Mouse (Mus musculus): ENCODE data around the gene Slc6a1. TPM values are rescaled to one million over a fixed set of nuclear protein-coding genes. Genes with fewer than 3 reads are reported as not detected.
A peak's percentile ranks its signal among the peaks of the same experiment; 100 is the strongest.

The Slc6a1 gene
- total and polyA plus RNA-seq, 3 experiments, result 0.04 TPM; not detected in 2

DNA sequence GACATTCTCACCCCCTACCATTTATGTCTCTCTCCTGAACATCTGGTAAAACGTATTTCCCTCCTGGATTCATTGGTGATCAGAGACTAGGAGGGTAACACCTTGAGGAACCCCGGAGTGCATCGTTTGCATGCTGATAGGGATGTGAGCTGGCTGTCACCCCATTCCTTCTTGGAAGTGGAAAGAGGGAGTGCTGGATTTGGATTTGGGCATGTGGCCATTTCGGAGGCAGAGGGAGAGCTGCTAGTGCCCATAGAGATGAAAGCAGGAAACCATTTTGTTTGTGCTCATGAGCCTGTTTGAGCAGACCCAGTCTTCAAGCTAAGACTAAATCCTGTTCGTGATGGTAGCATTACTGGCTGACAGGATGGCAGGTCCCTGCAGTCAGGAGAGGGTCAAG, 9.0 kb downstream of the Slc6a1 start:
- Histone ChIP-seq H3K9me3 (replicated peaks; ENCODE audit: low read length) (no peaks in the 10 kb centered on the region), H3K4me3 (replicated peaks in 1 of 3; ENCODE audit: low read depth in 2 of 3, low read length in 2 of 3, poor library complexity in 1 of 3) (no peak overlapping the region), H3K9ac (ENCODE audit: insufficient read depth, low read depth) (no peak overlapping the region), H3K4me2 (ENCODE audit: insufficient read depth, low read depth, poor library complexity, severe bottlenecking) (no peak overlapping the region), H3K27me3 (replicated peaks) (peaks cover 86% of the 10 kb centered on the region), H3K79me2 (replicated peaks; ENCODE audit: control insufficient read depth, extremely low read depth, insufficient read depth, poor library complexity, severe bottlenecking) (no peaks in the 10 kb centered on the region), H3K36me3 (replicated peaks in 1 of 2; ENCODE audit: control insufficient read depth in 1 of 2, insufficient read depth in 1 of 2, low read length in 1 of 2) (no peaks in the 10 kb centered on the region), H3K4me1 (ENCODE audit: control insufficient read depth in 1 of 2, insufficient read depth in 2 of 2) (peaks cover 0 to 10% of the 10 kb centered on the region in 2 experiments; a peak in 1 of 4 replicates), H3K27ac (ENCODE audit: insufficient read depth, low read depth) (no peak overlapping the region)
- TF ChIP-seq POLR2AphosphoS2 (IDR thresholded peaks at IDR 0.05; ENCODE audit: low read depth, low read length) (no peak), E2F4 (IDR thresholded peaks at IDR 0.05; ENCODE audit: insufficient replicate concordance, low read depth, low read length) (no peak), CHD2 (IDR thresholded peaks at IDR 0.05; ENCODE audit: low read length) (no peak), CHD1 (IDR thresholded peaks at IDR 0.05; ENCODE audit: low read depth, low read length) (no peak), RAD21 (IDR thresholded peaks at IDR 0.05; ENCODE audit: low read depth, low read length) (no peak), EP300 (IDR thresholded peaks at IDR 0.05; ENCODE audit: low read length) (no peak), MXI1 (IDR thresholded peaks at IDR 0.05; ENCODE audit: low read depth, low read length) (no peak), ZC3H11A (IDR thresholded peaks at IDR 0.05; ENCODE audit: low read depth, low read length) (no peak), ZKSCAN1 (IDR thresholded peaks at IDR 0.05; ENCODE audit: borderline replicate concordance, low read depth, low read length) (no peak), UBTF (IDR thresholded peaks at IDR 0.05; ENCODE audit: low read depth, low read length) (no peak), MAX (IDR thresholded peaks at IDR 0.05; ENCODE audit: low read length) (no peak), PAX5 (IDR thresholded peaks at IDR 0.05; ENCODE audit: low read length) (no peak), POLR2A (IDR thresholded peaks at IDR 0.05; ENCODE audit: low read depth, low read length) (no peak)
- no peak for DNase-seq (ENCODE audit: extremely low read depth)
- dilution Hi-C loops (cut with MboI; ENCODE audit: extremely low pct_ligation_motif_present, extremely low pct_unique_long_range_greater_than_20kb, low sequenced_read_pairs), result no loop called here
- in situ Hi-C loops (cut with MboI; ENCODE audit: low pct_ligation_motif_present, low pct_unique_long_range_greater_than_20kb, low sequenced_read_pairs), result no loop called here

DNA sequence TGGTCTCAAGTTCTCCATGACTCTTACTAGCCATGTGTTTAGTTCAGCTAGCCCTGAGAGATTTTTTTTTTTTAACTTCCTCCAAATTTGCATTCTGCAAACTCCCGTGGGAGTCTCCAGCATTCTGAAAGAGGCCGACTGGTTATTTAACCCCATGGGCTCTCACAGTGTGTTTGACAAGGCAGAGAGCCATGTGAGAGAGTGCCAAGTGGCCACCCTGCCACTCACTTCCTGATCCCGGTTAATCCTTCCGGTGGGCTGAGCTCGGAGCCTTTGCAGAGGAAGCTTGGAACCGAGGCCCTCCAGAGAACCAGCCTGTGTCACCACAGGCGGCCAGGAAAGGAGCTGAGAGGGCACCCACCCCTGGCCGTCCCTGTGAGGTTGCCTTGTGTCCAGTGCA, 11.1 kb downstream of the Slc6a1 start:
- H3K27me3 ChIP-seq (replicated peaks), result peaks cover 83% of the 10 kb centered on the region
- dilution Hi-C loops (cut with MboI; ENCODE audit: extremely low pct_ligation_motif_present, extremely low pct_unique_long_range_greater_than_20kb, low sequenced_read_pairs), result no loop called here
- no peaks in the 10 kb centered on the region for H3K9me3 ChIP-seq (replicated peaks; ENCODE audit: low read length)

DNA sequence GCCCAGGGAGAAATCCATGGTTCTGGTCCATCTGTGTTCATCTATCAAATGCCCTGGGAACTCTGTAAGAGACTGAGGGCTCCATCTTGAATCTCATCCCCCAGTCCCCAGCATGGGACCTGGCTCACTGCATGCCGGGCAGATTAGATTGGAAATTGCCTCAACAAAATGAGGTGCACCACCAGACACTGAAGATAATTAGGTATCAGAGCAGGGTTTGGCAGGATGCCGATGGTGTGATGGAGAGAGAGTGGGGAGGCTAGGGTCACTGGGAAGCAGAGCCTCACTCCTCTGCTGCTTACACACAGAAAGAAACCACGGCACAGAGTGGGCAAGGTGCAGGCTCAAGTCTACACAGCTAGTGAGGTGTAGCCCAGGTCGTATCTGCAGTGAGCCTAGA, 12.7 kb downstream of the Slc6a1 start:
- H3K36me3 ChIP-seq (replicated peaks in 1 of 2; ENCODE audit: control insufficient read depth in 1 of 2, insufficient read depth in 1 of 2, low read length in 1 of 2), result no peaks in the 10 kb centered on the region
- TF ChIP-seq HCFC1 (IDR thresholded peaks at IDR 0.05; ENCODE audit: low read depth, low read length) (no peak), RCOR1 (conservative IDR thresholded peaks at IDR 0.05; ENCODE audit: low read depth, low read length) (no peak), MAX (IDR thresholded peaks at IDR 0.05; ENCODE audit: low read length) (no peak), UBTF (IDR thresholded peaks at IDR 0.05; ENCODE audit: low read depth, low read length) (no peak)
- dilution Hi-C loops (cut with MboI; ENCODE audit: extremely low pct_ligation_motif_present, extremely low pct_unique_long_range_greater_than_20kb, low sequenced_read_pairs) (no loop called here), in situ Hi-C loops (cut with MboI; ENCODE audit: low pct_ligation_motif_present, low pct_unique_long_range_greater_than_20kb, low sequenced_read_pairs) (no loop called here)
- peaks cover 0 to 10% of the 10 kb centered on the region in 2 experiments; a peak in 1 of 4 replicates for H3K4me1 ChIP-seq (ENCODE audit: control insufficient read depth in 1 of 2, insufficient read depth in 2 of 2)
- H3K27me3 ChIP-seq (replicated peaks), result peaks cover 84% of the 10 kb centered on the region
- DNase-seq (ENCODE audit: extremely low read depth), result no peak
- H3K79me2 ChIP-seq (replicated peaks; ENCODE audit: control insufficient read depth, extremely low read depth, insufficient read depth, poor library complexity, severe bottlenecking), result no peaks in the 10 kb centered on the region
- H3K9ac ChIP-seq (ENCODE audit: insufficient read depth, low read depth), result no peak overlapping the region
- H3K4me3 ChIP-seq (replicated peaks in 1 of 3; ENCODE audit: low read depth in 2 of 3, low read length in 2 of 3, poor library complexity in 1 of 3), result no peak overlapping the region
- H3K4me2 ChIP-seq (ENCODE audit: insufficient read depth, low read depth, poor library complexity, severe bottlenecking), result no peak overlapping the region
- no peak overlapping the region for H3K27ac ChIP-seq (ENCODE audit: insufficient read depth, low read depth)
- H3K9me3 ChIP-seq (replicated peaks; ENCODE audit: low read length), result no peaks in the 10 kb centered on the region

More for the DNA sequence above, 11.1 kb downstream of the Slc6a1 start:
- in situ Hi-C loops (cut with MboI; ENCODE audit: low pct_ligation_motif_present, low pct_unique_long_range_greater_than_20kb, low sequenced_read_pairs), result no loop called here
- H3K4me1 ChIP-seq (ENCODE audit: control insufficient read depth in 1 of 2, insufficient read depth in 2 of 2), result peaks cover 0 to 10% of the 10 kb centered on the region in 2 experiments; a peak in 1 of 4 replicates
- H3K4me3 ChIP-seq (replicated peaks in 1 of 3; ENCODE audit: low read depth in 2 of 3, low read length in 2 of 3, poor library complexity in 1 of 3), result no peak overlapping the region
- H3K9ac ChIP-seq (ENCODE audit: insufficient read depth, low read depth), result no peak overlapping the region
- H3K27ac ChIP-seq (ENCODE audit: insufficient read depth, low read depth), result no peak overlapping the region
- peak; percentile 40 for DNase-seq (ENCODE audit: extremely low read depth)
- no peaks in the 10 kb centered on the region for H3K36me3 ChIP-seq (replicated peaks in 1 of 2; ENCODE audit: control insufficient read depth in 1 of 2, insufficient read depth in 1 of 2, low read length in 1 of 2)
- H3K79me2 ChIP-seq (replicated peaks; ENCODE audit: control insufficient read depth, extremely low read depth, insufficient read depth, poor library complexity, severe bottlenecking), result no peaks in the 10 kb centered on the region
- H3K4me2 ChIP-seq (ENCODE audit: insufficient read depth, low read depth, poor library complexity, severe bottlenecking), result 0 out of 2 replicates have a peak overlapping the region, but pooled peaks have one; percentile 25
- TF ChIP-seq MYC (IDR thresholded peaks at IDR 0.05; ENCODE audit: low read depth, low read length) (0 out of 2 replicates have a peak, but pooled peaks have one; percentile 38), HCFC1 (IDR thresholded peaks at IDR 0.05; ENCODE audit: low read depth, low read length) (no peak), ZNF384 (IDR thresholded peaks at IDR 0.05; ENCODE audit: low read depth, low read length) (peak; percentile 77)
